Mouse (Mus musculus): ENCODE measurements around the gene Sf1.

GRCm38 (mm10) chr19:6384954-6385353, 21.5 kb downstream of the Sf1 start:
- TF ChIP-seq POLR2A (IDR thresholded peaks at IDR 0.05; ENCODE audit: borderline replicate concordance, extremely low read depth, low read depth, low read length): no peak
- no peak for TF ChIP-seq CTCF (IDR thresholded peaks at IDR 0.05; ENCODE audit: insufficient read depth, low read length)

Data from lung, adult 2 months (tissue).